Mouse (Mus musculus): ENCODE results near the gene Plac1.

DNA sequence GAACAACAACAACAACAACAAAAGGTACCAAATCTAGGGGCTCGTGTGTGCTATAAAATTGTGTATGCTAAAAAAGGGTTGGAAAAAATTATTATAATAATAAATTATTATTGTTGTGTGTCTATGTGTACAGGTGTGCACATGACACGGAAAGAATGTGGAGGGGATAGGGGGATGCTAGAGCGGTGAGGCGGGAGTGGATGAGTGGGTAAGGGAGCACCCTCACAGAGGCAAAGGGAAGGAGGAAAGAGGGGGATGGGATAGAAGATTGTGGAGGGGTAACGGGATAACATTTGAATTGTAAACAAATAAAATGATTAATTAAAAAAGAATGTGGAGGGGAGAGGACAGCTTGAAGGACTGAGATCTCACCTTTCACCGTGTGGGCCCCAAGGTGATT, 199.8 kb downstream of the Plac1 start:
- TF ChIP-seq POLR2A (IDR thresholded peaks at IDR 0.05; ENCODE audit: low read depth, low read length): no peak
- no peak for TF ChIP-seq CTCF (conservative IDR thresholded peaks at IDR 0.05 in 1 of 2, IDR thresholded peaks at IDR 0.05 in 1 of 2; ENCODE audit: low read depth in 2 of 2, low read length in 2 of 2)
- TF ChIP-seq ELF1 (IDR thresholded peaks at IDR 0.05; ENCODE audit: low read depth, low read length): no peak
- no peak for TF ChIP-seq USF1 (IDR thresholded peaks at IDR 0.05; ENCODE audit: low read depth, low read length)
- no peak for TF ChIP-seq RAD21 (IDR thresholded peaks at IDR 0.05; ENCODE audit: low read depth, low read length)
- no peak for TF ChIP-seq SMC3 (IDR thresholded peaks at IDR 0.05; ENCODE audit: low read depth, low read length)
- no peak for TF ChIP-seq MAFK (IDR thresholded peaks at IDR 0.05; ENCODE audit: insufficient replicate concordance, low read length)
- TF ChIP-seq MEF2A (IDR thresholded peaks at IDR 0.05; ENCODE audit: borderline replicate concordance, low read depth, low read length): no peak
- TF ChIP-seq E2F4 (IDR thresholded peaks at IDR 0.05; ENCODE audit: insufficient replicate concordance, low read depth, low read length): no peak
- no peak for TF ChIP-seq HCFC1 (IDR thresholded peaks at IDR 0.05; ENCODE audit: low read depth, low read length)
- TF ChIP-seq GABPA (IDR thresholded peaks at IDR 0.05; ENCODE audit: insufficient replicate concordance, low read depth, low read length): no peak
- no peak for TF ChIP-seq ZNF384 (IDR thresholded peaks at IDR 0.05; ENCODE audit: low read depth, low read length)
- TF ChIP-seq MYC (IDR thresholded peaks at IDR 0.05; ENCODE audit: low read depth, low read length): no peak
